Mouse (Mus musculus): ENCODE data around the gene Tmem102. TPM values are rescaled to one million over a fixed set of nuclear protein-coding genes. Genes with fewer than 3 reads are reported as not detected.

Gene Tmem102
- total RNA-seq, 2 experiments from 2014 or later = not detected

GRCm38 (mm10) chr11:69758971-69759721 is 46.3 kb downstream of the Tmem102 start:
- peak; percentile 70 for ATAC-seq (ENCODE audit: poor library complexity, severe bottlenecking)

GRCm38 (mm10) chr11:69758478-69758970 is 46.9 kb downstream of the Tmem102 start, which contains the start of gene Polr2a:
Gene Polr2a (minus strand): TSS chr11:69758637.
- ATAC-seq (ENCODE audit: poor library complexity, severe bottlenecking) = peak; percentile 82

- peak; percentile 56 for ATAC-seq (ENCODE audit: poor library complexity, severe bottlenecking)
Observed at GRCm38 (mm10) chr11:69758090-69758456, 47.4 kb downstream of the Tmem102 start.

- ATAC-seq (ENCODE audit: poor library complexity, severe bottlenecking) = peak; percentile 1; the same call in 1 of the 2 replicates
Observed at GRCm38 (mm10) chr11:69757303-69758089, 47.9 kb downstream of the Tmem102 start.

- no peak for ATAC-seq (ENCODE audit: poor library complexity, severe bottlenecking)
Observed at GRCm38 (mm10) chr11:69754701-69755100, 50.7 kb downstream of the Tmem102 start.

GRCm38 (mm10) chr11:69754233-69754632 is 51.2 kb downstream of the Tmem102 start:
- no peak for ATAC-seq (ENCODE audit: poor library complexity, severe bottlenecking)

Other genes with a start within 250 kb of the Tmem102 start
Only the 30 nearest of the 45 such genes appear.
- not detected in 2 replicates for gene Sox15, start 150.3 kb downstream of the Tmem102 start, total RNA-seq (2015)
- 0.22 TPM in 1 of 2 replicates, not detected in the other for gene Sox15, start 150.3 kb downstream of the Tmem102 start, total RNA-seq (2017)
- 34.9 and 40.9 TPM in 2 replicates for gene Mpdu1, start 143.0 kb downstream of the Tmem102 start, total RNA-seq (2015)
- gene Mpdu1, start 143.0 kb downstream of the Tmem102 start, total RNA-seq (2017) = 55.7 and 56.5 TPM in 2 replicates
- gene Cd68, start 139.5 kb downstream of the Tmem102 start, total RNA-seq (2015) = 302 and 304 TPM in 2 replicates
- 195 and 219 TPM in 2 replicates for gene Cd68, start 139.5 kb downstream of the Tmem102 start, total RNA-seq (2017)
- 457 and 494 TPM in 2 replicates for gene Eif4a1, start 133.2 kb downstream of the Tmem102 start, total RNA-seq (2015)
- 511 and 523 TPM in 2 replicates for gene Eif4a1, start 133.2 kb downstream of the Tmem102 start, total RNA-seq (2017)
- gene Senp3, start 123.5 kb downstream of the Tmem102 start, total RNA-seq (2015) = 94.3 and 104 TPM in 2 replicates
- gene Senp3, start 123.5 kb downstream of the Tmem102 start, total RNA-seq (2017) = 68.9 and 80.8 TPM in 2 replicates
- gene Tnfsf13, start 119.8 kb downstream of the Tmem102 start, total RNA-seq (2015) = 37.7 and 47.2 TPM in 2 replicates
- 74.3 and 78.9 TPM in 2 replicates for gene Tnfsf13, start 119.8 kb downstream of the Tmem102 start, total RNA-seq (2017)
- 25.5 and 25.9 TPM in 2 replicates for gene Tnfsf12, start 109.8 kb downstream of the Tmem102 start, total RNA-seq (2015)
- 3.2 and 4.9 TPM in 2 replicates for gene Tnfsf12, start 109.8 kb downstream of the Tmem102 start, total RNA-seq (2017)
- 11.6 and 13.6 TPM in 2 replicates for gene Tnfsfm13, start 109.5 kb downstream of the Tmem102 start, total RNA-seq (2015)
- gene Tnfsfm13, start 109.5 kb downstream of the Tmem102 start, total RNA-seq (2017) = 8.5 and 12.2 TPM in 2 replicates
- 116 and 118 TPM in 2 replicates for gene Polr2a, start 47.0 kb downstream of the Tmem102 start, total RNA-seq (2015)
- gene Polr2a, start 47.0 kb downstream of the Tmem102 start, total RNA-seq (2017) = 38.6 and 42.9 TPM in 2 replicates
- not detected in 2 replicates for gene Slc35g3, start 43.7 kb downstream of the Tmem102 start, total RNA-seq (2015)
- not detected in 2 replicates for gene Slc35g3, start 43.7 kb downstream of the Tmem102 start, total RNA-seq (2017)
- gene Zbtb4, start 39.7 kb downstream of the Tmem102 start, total RNA-seq (2015) = 1.6 and 2.6 TPM in 2 replicates
- gene Zbtb4, start 39.7 kb downstream of the Tmem102 start, total RNA-seq (2017) = 1.4 and 2.4 TPM in 2 replicates
- 0.32 and 0.36 TPM in 2 replicates for gene Chrnb1, start 9.7 kb downstream of the Tmem102 start, total RNA-seq (2015)
- 0.16 TPM in 1 of 2 replicates, not detected in the other for gene Chrnb1, start 9.7 kb downstream of the Tmem102 start, total RNA-seq (2017)
- gene Fgf11, start 3.8 kb downstream of the Tmem102 start, total RNA-seq (2015) = 0.14 TPM in 1 of 2 replicates, not detected in the other
- not detected in 2 replicates for gene Fgf11, start 3.8 kb downstream of the Tmem102 start, total RNA-seq (2017)
- gene Gm39566, start 9.7 kb upstream of the Tmem102 start, total RNA-seq (2015) = not detected in 2 replicates
- not detected in 2 replicates for gene Gm39566, start 9.7 kb upstream of the Tmem102 start, total RNA-seq (2017)
- not detected in 2 replicates for gene Spem2, start 12.8 kb upstream of the Tmem102 start, total RNA-seq (2015)
- gene Spem2, start 12.8 kb upstream of the Tmem102 start, total RNA-seq (2017) = not detected in 2 replicates
- gene Spem1, start 16.6 kb upstream of the Tmem102 start, total RNA-seq (2015) = not detected in 2 replicates
- gene Spem1, start 16.6 kb upstream of the Tmem102 start, total RNA-seq (2017) = not detected in 2 replicates
- 0.20 and 0.48 TPM in 2 replicates for gene Nlgn2, start 32.2 kb upstream of the Tmem102 start, total RNA-seq (2015)
- gene Nlgn2, start 32.2 kb upstream of the Tmem102 start, total RNA-seq (2017) = 0.16 and 0.88 TPM in 2 replicates
- gene Tmem256, start 32.9 kb upstream of the Tmem102 start, total RNA-seq (2015) = 217 and 226 TPM in 2 replicates
- gene Tmem256, start 32.9 kb upstream of the Tmem102 start, total RNA-seq (2017) = 117 and 158 TPM in 2 replicates
- 19.8 and 23.7 TPM in 2 replicates for gene Plscr3, start 40.8 kb upstream of the Tmem102 start, total RNA-seq (2015)
- 10.8 and 18.1 TPM in 2 replicates for gene Plscr3, start 40.8 kb upstream of the Tmem102 start, total RNA-seq (2017)
- gene Tnk1, start 53.1 kb upstream of the Tmem102 start, total RNA-seq (2015) = not detected in 2 replicates
- 0.04 TPM in 1 of 2 replicates, not detected in the other for gene Tnk1, start 53.1 kb upstream of the Tmem102 start, total RNA-seq (2017)
- not detected in 2 replicates for gene Tmem95, start 72.4 kb upstream of the Tmem102 start, total RNA-seq (2015)
- not detected in 2 replicates for gene Tmem95, start 72.4 kb upstream of the Tmem102 start, total RNA-seq (2017)
- gene Kctd11, start 75.8 kb upstream of the Tmem102 start, total RNA-seq (2015) = 2.9 and 3.3 TPM in 2 replicates
- 3.0 and 3.3 TPM in 2 replicates for gene Kctd11, start 75.8 kb upstream of the Tmem102 start, total RNA-seq (2017)
- 19.3 and 19.7 TPM in 2 replicates for gene Acap1, start 89.9 kb upstream of the Tmem102 start, total RNA-seq (2015)
- 44.4 and 53.5 TPM in 2 replicates for gene Acap1, start 89.9 kb upstream of the Tmem102 start, total RNA-seq (2017)
- gene 2810408A11Rik, start 95.4 kb upstream of the Tmem102 start, total RNA-seq (2015) = 1.6 and 2.6 TPM in 2 replicates
- 1.5 and 1.8 TPM in 2 replicates for gene 2810408A11Rik, start 95.4 kb upstream of the Tmem102 start, total RNA-seq (2017)
- gene Neurl4, start 95.4 kb upstream of the Tmem102 start, total RNA-seq (2015) = 7.1 and 9.9 TPM in 2 replicates
- 11.9 and 18.9 TPM in 2 replicates for gene Neurl4, start 95.4 kb upstream of the Tmem102 start, total RNA-seq (2017)
- 140 and 156 TPM in 2 replicates for gene Gps2, start 108.3 kb upstream of the Tmem102 start, total RNA-seq (2015)
- gene Gps2, start 108.3 kb upstream of the Tmem102 start, total RNA-seq (2017) = 56.4 and 64.9 TPM in 2 replicates
- 575 and 614 TPM in 2 replicates for gene Eif5a, start 116.3 kb upstream of the Tmem102 start, total RNA-seq (2015)
- 561 and 596 TPM in 2 replicates for gene Eif5a, start 116.3 kb upstream of the Tmem102 start, total RNA-seq (2017)
- not detected in 2 replicates for gene Ybx2, start 130.2 kb upstream of the Tmem102 start, total RNA-seq (2015)
- gene Ybx2, start 130.2 kb upstream of the Tmem102 start, total RNA-seq (2017) = not detected in 2 replicates
- gene Slc2a4, start 142.6 kb upstream of the Tmem102 start, total RNA-seq (2015) = not detected in 2 replicates
- 0.07 TPM in 1 of 2 replicates, not detected in the other for gene Slc2a4, start 142.6 kb upstream of the Tmem102 start, total RNA-seq (2017)
- not detected in 2 replicates for gene Cldn7, start 159.2 kb upstream of the Tmem102 start, total RNA-seq (2015)
- not detected in 2 replicates for gene Cldn7, start 159.2 kb upstream of the Tmem102 start, total RNA-seq (2017)

Data from megakaryocyte, adult 5-6 weeks (primary cell).